Mouse (Mus musculus) stomach, embryonic 15.5 days (tissue): ENCODE measurements around the gene Rps17. TPM values are rescaled to one million over a fixed set of nuclear protein-coding genes. Genes with fewer than 3 reads are reported as not detected.

Experiments
- ATAC-seq: fragments of 200-750 bp; cut with Nextera tagmentation; 2 replicates; pipeline ENCODE4 v1.8.0; 2017; ENCODE audit warnings: low read depth, moderate number of reproducible peaks, moderate TSS enrichment; ENCODE audit not compliant: insufficient read depth, low FRiP score
- H3K27ac ChIP-seq: fragments of 300-500 bp; sonication (generic); 2 replicates; pipeline ENCODE4 v1.5.1; 2015; ENCODE audit warnings: mild to moderate bottlenecking, inconsistent platforms
- H3K27me3 ChIP-seq: fragments of 300-500 bp; sonication (generic); replicated peaks from 2 replicates; pipeline ENCODE4 v1.6.1; 2015; ENCODE audit warnings: inconsistent platforms
- H3K36me3 ChIP-seq: fragments of 300-500 bp; sonication (generic); 2 replicates; pipeline ENCODE4 v1.6.1; 2015; ENCODE audit warnings: inconsistent platforms
- H3K4me1 ChIP-seq: fragments of 300-500 bp; sonication (generic); 2 replicates; pipeline ENCODE4 v1.6.1; 2015; ENCODE audit warnings: inconsistent platforms
- H3K4me2 ChIP-seq: fragments of 300-500 bp; sonication (generic); 2 replicates; pipeline ENCODE4 v1.6.1; 2015; ENCODE audit warnings: mild to moderate bottlenecking, inconsistent platforms
- H3K4me3 ChIP-seq: fragments of 300-500 bp; sonication (generic); replicated peaks from 2 replicates; pipeline ENCODE4 v1.5.1; 2015; ENCODE audit warnings: inconsistent platforms
- H3K9ac ChIP-seq: fragments of 300-500 bp; sonication (generic); 2 replicates; pipeline ENCODE4 v1.6.1; 2015; ENCODE audit warnings: inconsistent platforms
- H3K9me3 ChIP-seq: fragments of 300-500 bp; sonication (generic); 2 replicates; pipeline ENCODE4 v1.6.1; 2016; ENCODE audit warnings: inconsistent platforms
- WGBS: fragments of 180-500 bp; shearing (Covaris S2); methylation state at CpG from one replicate; pipeline ENCODE4 v1.1.7; 2015; 5-methylcytosine and 5-hydroxymethylcytosine counted together
- polyA plus RNA-seq: library from polyadenylated mRNA; unstranded; fragments of >200 nt; fragmentation: Nextera tagmentation; extraction: Ambion mirVana; gene quantifications from 2 replicates; pipeline ENCODE4 v1.2.1, GENCODE M21; 2015

The Rps17 gene
- polyA plus RNA-seq: 1,116 and 1,252 TPM in 2 replicates

DNA sequence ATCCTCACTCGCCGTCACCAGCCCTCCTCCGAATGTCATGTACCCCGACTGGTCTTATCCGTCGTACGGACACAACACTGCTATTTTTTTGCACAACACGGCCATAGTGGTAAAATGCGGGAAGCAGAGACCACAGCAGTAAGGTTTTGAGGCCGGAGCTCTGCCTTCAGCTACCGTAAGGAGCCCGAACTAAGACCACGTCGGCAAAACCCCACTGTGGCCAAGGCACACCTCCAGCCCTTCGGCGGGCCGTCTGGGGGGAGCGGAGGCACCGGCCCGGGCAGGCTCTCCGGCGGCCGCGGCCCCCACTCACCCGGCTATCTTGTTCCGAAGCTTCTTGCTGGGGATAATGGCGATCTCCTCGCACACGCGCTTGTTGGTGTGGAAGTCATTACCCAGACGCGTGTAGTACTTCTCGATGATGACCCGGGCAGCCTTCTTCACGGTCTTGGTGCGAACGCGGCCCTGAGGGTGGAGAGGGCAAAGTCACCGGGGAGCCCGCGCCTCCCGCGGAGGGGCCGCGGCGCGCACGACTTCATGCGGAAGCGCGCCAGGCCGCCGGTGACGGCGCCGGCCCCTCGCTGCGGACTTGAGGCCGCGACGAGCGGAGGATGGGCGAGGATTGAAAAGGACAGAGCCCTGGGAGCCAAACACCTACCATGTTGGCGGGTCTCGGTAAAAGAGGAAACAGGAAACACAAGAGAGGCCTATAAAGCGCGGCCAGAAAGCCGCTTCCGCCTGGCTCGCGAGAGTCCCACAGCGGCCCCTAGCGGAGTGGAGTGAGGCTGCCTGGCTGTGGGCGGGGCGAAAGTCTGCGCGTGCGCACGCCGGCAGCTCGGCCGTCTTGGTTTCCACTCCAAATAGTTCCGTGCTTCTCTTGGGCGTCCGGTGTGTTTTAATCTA lies at the start of gene Rps17:
Gene Rps17 (minus strand): TSS at position 711 of the 903 bp plus-strand sequence.
- H3K4me1 ChIP-seq: peaks cover 12% of the 10 kb centered on the region
- H3K27me3 ChIP-seq: no peaks in the 10 kb centered on the region
- H3K9ac ChIP-seq: peak within 1 kb of the TSS; percentile 70
- under 1% methylated on average over 85 of the region's 85 CpGs for WGBS
- H3K36me3 ChIP-seq: peaks cover 23% of the 10 kb centered on the region; the same call in 1 of the 2 replicates
- H3K9me3 ChIP-seq: no peaks in the 10 kb centered on the region
- peak within 1 kb of the TSS; percentile 89 for H3K27ac ChIP-seq
- H3K4me3 ChIP-seq: peak within 1 kb of the TSS; percentile 68
- peak within 1 kb of the TSS; percentile 80 for H3K4me2 ChIP-seq
- peak; percentile 89 for ATAC-seq

DNA sequence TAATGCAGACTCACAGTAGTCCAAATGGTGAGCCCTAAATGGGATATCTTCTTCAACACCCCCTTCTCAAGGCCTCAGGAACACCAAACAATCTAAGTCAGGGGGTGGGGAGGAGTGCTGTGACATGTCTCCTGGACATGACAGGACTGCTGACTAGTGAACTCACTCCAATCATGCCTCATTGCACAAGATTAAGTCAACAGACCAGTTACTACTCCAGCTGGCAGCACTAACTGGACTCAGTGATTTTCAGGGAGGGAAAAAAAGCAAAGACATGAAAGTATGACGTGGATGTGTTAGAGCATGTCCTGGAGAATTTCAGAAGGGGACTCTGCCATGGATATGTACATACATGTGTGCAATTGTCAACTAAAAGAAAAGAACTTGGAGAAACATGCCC lies 34.3 kb upstream of the Rps17 start:
- WGBS: 64% methylated on average over 1 of the region's 1 CpGs
- Histone ChIP-seq H3K27me3 (no peaks in the 10 kb centered on the region), H3K9me3 (no peaks in the 10 kb centered on the region), H3K9ac (no peak overlapping the region), H3K27ac (no peak overlapping the region), H3K4me2 (no peak overlapping the region), H3K4me1 (no peaks in the 10 kb centered on the region), H3K4me3 (no peak overlapping the region), H3K36me3 (no peaks in the 10 kb centered on the region)
- no peak for ATAC-seq

DNA sequence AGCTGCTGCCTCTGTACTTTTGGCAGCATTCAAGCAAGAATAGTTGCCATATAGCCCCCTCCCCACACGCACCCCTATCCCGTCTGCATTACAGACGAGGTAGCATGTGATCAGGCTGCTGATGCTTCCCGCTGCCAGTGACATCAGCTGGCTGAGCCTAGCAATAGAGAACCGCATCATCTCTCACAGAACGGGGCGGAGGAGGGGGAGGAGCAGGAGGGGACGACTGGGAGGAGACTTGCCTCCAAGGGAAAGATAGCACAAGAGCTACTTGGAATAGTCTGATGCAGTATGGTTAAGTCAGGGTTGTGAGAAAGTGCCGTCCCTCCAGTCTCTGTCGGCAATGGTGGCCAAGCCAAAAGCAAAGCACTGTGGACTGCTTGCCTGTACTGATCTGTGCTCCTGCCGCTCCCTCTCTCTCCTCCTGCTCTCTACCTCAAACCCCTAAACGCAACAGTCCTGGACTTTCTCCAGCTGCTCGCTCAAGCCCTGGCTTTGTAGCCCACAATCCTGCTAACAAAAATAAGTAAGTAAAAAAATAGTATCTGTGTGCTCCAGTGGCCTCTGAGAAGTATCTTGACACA lies 27.4 kb upstream of the Rps17 start:
- no peak; the same call in 1 of the 2 replicates for ATAC-seq
- no peaks in the 10 kb centered on the region for H3K36me3 ChIP-seq
- no peak overlapping the region for H3K9ac ChIP-seq
- peaks cover 6% of the 10 kb centered on the region; the same call in 1 of the 2 replicates for H3K4me1 ChIP-seq
- H3K9me3 ChIP-seq: no peaks in the 10 kb centered on the region
- WGBS: 6% methylated on average over 13 of the region's 13 CpGs
- H3K4me3 ChIP-seq: no peak overlapping the region
- 0 out of 2 replicates have a peak, but pooled peaks cover 6% of the 10 kb centered on the region for H3K27me3 ChIP-seq
- peak overlapping the region; percentile 37 for H3K4me2 ChIP-seq
- no peak overlapping the region for H3K27ac ChIP-seq

GRCm38 (mm10) chr7:81371811-81372210 lies 26.8 kb upstream of the Rps17 start:
- H3K4me3 ChIP-seq: no peak overlapping the region
- H3K27ac ChIP-seq: no peak overlapping the region
- H3K9me3 ChIP-seq: no peaks in the 10 kb centered on the region
- 25% methylated on average over 5 of the region's 5 CpGs for WGBS
- no peak overlapping the region for H3K9ac ChIP-seq
- ATAC-seq: no peak
- H3K4me1 ChIP-seq: peaks cover 6% of the 10 kb centered on the region; the same call in 1 of the 2 replicates
- no peaks in the 10 kb centered on the region for H3K36me3 ChIP-seq
- no peak overlapping the region; the same call in 1 of the 2 replicates for H3K4me2 ChIP-seq
- 0 out of 2 replicates have a peak, but pooled peaks cover 6% of the 10 kb centered on the region for H3K27me3 ChIP-seq

- Histone ChIP-seq H3K27me3 (0 out of 2 replicates have a peak, but pooled peaks cover 6% of the 10 kb centered on the region), H3K4me2 (no peak overlapping the region), H3K9me3 (no peaks in the 10 kb centered on the region), H3K27ac (no peak overlapping the region), H3K4me1 (peaks cover 6% of the 10 kb centered on the region; the same call in 1 of the 2 replicates), H3K36me3 (no peaks in the 10 kb centered on the region), H3K4me3 (no peak overlapping the region), H3K9ac (no peak overlapping the region)
- no peak for ATAC-seq
- 56% methylated on average over 3 of the region's 3 CpGs for WGBS
Measured at GRCm38 (mm10) chr7:81369724-81370123, 24.7 kb upstream of the Rps17 start.

- 0 out of 2 replicates have a peak, but pooled peaks cover 6% of the 10 kb centered on the region for H3K27me3 ChIP-seq
- 75% methylated on average over 3 of the region's 3 CpGs for WGBS
- ATAC-seq: no peak
- H3K36me3 ChIP-seq: no peaks in the 10 kb centered on the region
- no peaks in the 10 kb centered on the region for H3K9me3 ChIP-seq
- no peak overlapping the region for H3K9ac ChIP-seq
- H3K4me2 ChIP-seq: no peak overlapping the region
- no peak overlapping the region for H3K4me3 ChIP-seq
- H3K4me1 ChIP-seq: peaks cover 6% of the 10 kb centered on the region; the same call in 1 of the 2 replicates
- H3K27ac ChIP-seq: no peak overlapping the region
Measured at GRCm38 (mm10) chr7:81367946-81368345, 22.9 kb upstream of the Rps17 start.

GRCm38 (mm10) chr7:81356975-81357374 lies 11.9 kb upstream of the Rps17 start:
- no peaks in the 10 kb centered on the region for H3K36me3 ChIP-seq
- H3K27ac ChIP-seq: no peak overlapping the region
- H3K9ac ChIP-seq: no peak overlapping the region
- no peaks in the 10 kb centered on the region for H3K4me1 ChIP-seq
- H3K9me3 ChIP-seq: no peaks in the 10 kb centered on the region
- no peak overlapping the region for H3K4me3 ChIP-seq
- no peaks in the 10 kb centered on the region for H3K27me3 ChIP-seq
- WGBS: 68% methylated on average over 7 of the region's 7 CpGs
- H3K4me2 ChIP-seq: no peak overlapping the region
- ATAC-seq: no peak

- H3K4me2 ChIP-seq: no peak overlapping the region
- no peaks in the 10 kb centered on the region for H3K36me3 ChIP-seq
- no peaks in the 10 kb centered on the region for H3K27me3 ChIP-seq
- no peaks in the 10 kb centered on the region for H3K4me1 ChIP-seq
- H3K4me3 ChIP-seq: no peak overlapping the region
- H3K9ac ChIP-seq: no peak overlapping the region
- no peaks in the 10 kb centered on the region for H3K9me3 ChIP-seq
- no peak overlapping the region for H3K27ac ChIP-seq
- 77% methylated on average over 1 of the region's 1 CpGs for WGBS
- ATAC-seq: no peak
Measured at GRCm38 (mm10) chr7:81356360-81356759, 11.3 kb upstream of the Rps17 start.

DNA sequence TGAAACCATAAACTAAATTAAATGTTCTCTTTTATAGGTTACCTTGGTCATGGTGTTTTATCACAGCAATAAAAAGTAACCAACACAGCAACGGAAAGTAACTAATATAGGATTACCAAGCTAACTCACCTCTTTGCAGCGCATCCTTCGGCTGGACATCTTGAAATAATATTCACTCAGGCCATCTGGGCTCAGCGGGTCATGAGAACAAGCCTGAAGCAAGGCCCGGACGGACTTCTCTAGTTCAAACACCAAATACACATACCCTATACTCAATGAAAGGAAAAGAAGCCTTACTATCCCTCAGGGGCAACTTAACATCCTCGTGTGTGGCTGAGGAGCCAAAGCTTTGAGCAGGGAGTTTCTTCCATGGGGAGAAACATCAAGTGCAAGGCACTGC lies 10.7 kb upstream of the Rps17 start:
- Histone ChIP-seq H3K27ac (no peak overlapping the region), H3K36me3 (no peaks in the 10 kb centered on the region), H3K4me1 (no peaks in the 10 kb centered on the region), H3K9me3 (no peaks in the 10 kb centered on the region), H3K27me3 (no peaks in the 10 kb centered on the region), H3K9ac (no peak overlapping the region), H3K4me3 (no peak overlapping the region), H3K4me2 (no peak overlapping the region)
- 80% methylated on average over 7 of the region's 7 CpGs for WGBS
- no peak for ATAC-seq

DNA sequence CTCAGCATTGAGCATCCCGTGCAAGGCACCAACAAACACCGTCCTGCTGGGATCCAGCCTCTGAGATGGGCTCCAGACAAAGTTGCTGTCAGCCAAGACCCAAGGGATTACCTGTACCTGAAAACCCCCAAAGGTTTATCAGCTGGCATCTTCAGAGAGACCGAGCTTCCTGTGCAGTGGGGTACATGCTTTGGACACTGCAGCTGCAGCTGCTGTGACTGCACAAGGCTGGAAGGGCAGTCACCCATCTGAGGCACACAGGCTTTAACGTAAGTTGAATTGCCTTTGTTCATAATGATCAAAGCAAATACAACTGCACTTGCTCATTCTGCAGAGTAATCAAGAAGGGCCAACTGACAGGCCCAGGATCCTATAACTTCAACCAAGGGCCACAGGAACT lies 6.8 kb upstream of the Rps17 start:
- no peak overlapping the region for H3K4me3 ChIP-seq
- no peak overlapping the region for H3K4me2 ChIP-seq
- H3K27me3 ChIP-seq: no peaks in the 10 kb centered on the region
- no peaks in the 10 kb centered on the region for H3K4me1 ChIP-seq
- no peak for ATAC-seq
- H3K27ac ChIP-seq: no peak overlapping the region
- 82% methylated on average over 4 of the region's 4 CpGs for WGBS
- H3K36me3 ChIP-seq: no peaks in the 10 kb centered on the region
- H3K9me3 ChIP-seq: no peaks in the 10 kb centered on the region
- H3K9ac ChIP-seq: no peak overlapping the region

- no peak for ATAC-seq
- no peak overlapping the region for H3K27ac ChIP-seq
- WGBS: 63% methylated on average over 7 of the region's 7 CpGs
- H3K36me3 ChIP-seq: 0 out of 2 replicates have a peak, but pooled peaks cover 5% of the 10 kb centered on the region
- H3K4me2 ChIP-seq: no peak overlapping the region
- no peak overlapping the region for H3K4me3 ChIP-seq
- no peaks in the 10 kb centered on the region for H3K27me3 ChIP-seq
- H3K9ac ChIP-seq: no peak overlapping the region
- no peaks in the 10 kb centered on the region for H3K9me3 ChIP-seq
- H3K4me1 ChIP-seq: peaks cover 7% of the 10 kb centered on the region
Measured at GRCm38 (mm10) chr7:81348206-81348605, 3.2 kb upstream of the Rps17 start.
